Mouse (Mus musculus) adrenal gland, adult 18-20 months (tissue): Measurements from ENCODE around the gene Trim41. TPM values are rescaled to one million over a fixed set of nuclear protein-coding genes. Genes with fewer than 3 reads are reported as not detected.
"Not testable (repeated sequence)": the region's sequence is repeated elsewhere in the genome, so short reads cannot be mapped to it uniquely, and the experiment has no call there.

ENCODE experiments used
- DNase-seq, 2 experiments: peaks; one replicate each; pipeline ENCODE4 v3.0.0; 2021 to 2022; ENCODE audit warnings: low spot score in 2 of 2
- long read RNA-seq, 2 experiments: library from polyadenylated mRNA; stranded (forward); transcript quantifications; one replicate each; pipeline ENCODE4 v2.0.0; 2021
- total RNA-seq, 2 experiments: library from RNA; stranded (reverse); gene quantifications; 1 replicate in 1 of 2; 2 replicates in 1 of 2; pipeline ENCODE4 v1.2.3; 2021

The Trim41 gene
- 10 to 100 TPM; 45.9 to 48.9 TPM for total RNA-seq
- long read RNA-seq, experiment 1, partial matches to known transcripts, result 0 of 1 reads
- long read RNA-seq, experiment 1, other reads (novel, unspliced or antisense), result 1 of 1 reads
- long read RNA-seq, experiment 2, partial matches to known transcripts, result 8 of 9 reads
- long read RNA-seq, experiment 2, other reads (novel, unspliced or antisense), result 1 of 9 reads

- DNase-seq, result peak; percentile 95 to 98
Measured at GRCm38 (mm10) chr11:48816800-48817665, at the start of gene Trim41. Gene Trim41, minus strand, starts transcription at chr11:48817353.

GRCm38 (mm10) chr11:48866481-48866880, 49.3 kb upstream of the Trim41 start:
- DNase-seq, result no peak

GRCm38 (mm10) chr11:48863808-48864207, 46.7 kb upstream of the Trim41 start:
- DNase-seq, result no peak

- no peak for DNase-seq
Measured at GRCm38 (mm10) chr11:48862784-48863319, 45.7 kb upstream of the Trim41 start.

- no peak for DNase-seq
Measured at GRCm38 (mm10) chr11:48859014-48859413, 41.9 kb upstream of the Trim41 start.

GRCm38 (mm10) chr11:48853474-48854180, 36.5 kb upstream of the Trim41 start:
- peak; percentile 94 to 98 for DNase-seq

GRCm38 (mm10) chr11:48852624-48853473, 35.7 kb upstream of the Trim41 start:
- no peak for DNase-seq

- DNase-seq, result no peak
Measured at GRCm38 (mm10) chr11:48852190-48852589, 35.0 kb upstream of the Trim41 start.

GRCm38 (mm10) chr11:48851270-48851995, 34.3 kb upstream of the Trim41 start:
- DNase-seq, result no peak

- DNase-seq, result no peak
Measured at GRCm38 (mm10) chr11:48850240-48850639, 33.1 kb upstream of the Trim41 start.

- no peak for DNase-seq
Measured at GRCm38 (mm10) chr11:48846881-48847280, 29.7 kb upstream of the Trim41 start.

- DNase-seq, result not testable (repeated sequence)
Measured at GRCm38 (mm10) chr11:48846362-48846761, 29.2 kb upstream of the Trim41 start.

- DNase-seq, result no peak
Measured at GRCm38 (mm10) chr11:48845244-48845815, 28.2 kb upstream of the Trim41 start.

GRCm38 (mm10) chr11:48844309-48844708, 27.2 kb upstream of the Trim41 start:
- DNase-seq, result no peak

- DNase-seq, result no peak
Measured at GRCm38 (mm10) chr11:48843202-48843601, 26.0 kb upstream of the Trim41 start.

- no peak for DNase-seq
Measured at GRCm38 (mm10) chr11:48842378-48842792, 25.2 kb upstream of the Trim41 start.

- no peak for DNase-seq
Measured at GRCm38 (mm10) chr11:48841213-48841612, 24.1 kb upstream of the Trim41 start.

GRCm38 (mm10) chr11:48840805-48841204, 23.7 kb upstream of the Trim41 start:
- DNase-seq, result no peak

- DNase-seq, result no peak
Measured at GRCm38 (mm10) chr11:48838879-48839680, 21.9 kb upstream of the Trim41 start.
